Mouse (Mus musculus) heart, adult 2 months (tissue): ENCODE measurements around the gene Hoxd12. TPM values are rescaled to one million over a fixed set of nuclear protein-coding genes. Genes with fewer than 3 reads are reported as not detected.

Experiments
- DNase-seq, 2 experiments: peaks; one replicate each; pipeline ENCODE4 v3.0.0; 2021
- H3K27ac ChIP-seq: fragments of 200-600 bp; 2 replicates; pipeline ENCODE4 v1.8.1; 2022
- H3K27me3 ChIP-seq: fragments of 200-500 bp; 2 replicates; pipeline ENCODE4 v1.6.1; 2012; ENCODE audit warnings: mild to moderate bottlenecking, low read length, inconsistent platforms, mixed read lengths; ENCODE audit not compliant: control insufficient read depth, insufficient read depth
- H3K36me3 ChIP-seq: fragments of 200-500 bp; 2 replicates; pipeline ENCODE4 v1.6.1; 2012; ENCODE audit warnings: low read length, inconsistent platforms; ENCODE audit not compliant: control insufficient read depth, insufficient read depth
- H3K4me1 ChIP-seq: fragments of 200-500 bp; 2 replicates; pipeline ENCODE4 v1.6.1; 2011; ENCODE audit warnings: low read length; ENCODE audit not compliant: control insufficient read depth, insufficient read depth
- H3K4me3 ChIP-seq: fragments of 200-600 bp; 2 replicates; pipeline ENCODE4 v1.8.1; 2022
- H3K79me2 ChIP-seq: fragments of 200-500 bp; replicated peaks from 2 replicates; pipeline ENCODE4 v1.6.1; 2012; ENCODE audit warnings: mild to moderate bottlenecking, inconsistent platforms, low read length, moderate library complexity, mixed read lengths; ENCODE audit not compliant: control insufficient read depth, insufficient read depth
- H3K9ac ChIP-seq: fragments of 200-500 bp; 2 replicates; pipeline ENCODE4 v1.6.1; 2012; ENCODE audit warnings: low read depth, mild to moderate bottlenecking, control low read depth, inconsistent platforms, low read length, mixed read lengths
- CTCF ChIP-seq: fragments of 200-600 bp; IDR thresholded peaks from 2 replicates; pipeline ENCODE4 v1.8.1; 2022; ENCODE audit warnings: antibody characterized with exemption, mild to moderate bottlenecking, moderate library complexity
- EP300 ChIP-seq: fragments of 200-500 bp; IDR thresholded peaks from 2 replicates; pipeline ENCODE4 v1.6.1; 2011; ENCODE audit warnings: low read depth, low read length, control low read depth; ENCODE audit not compliant: insufficient read depth
- POLR2A ChIP-seq: fragments of 200-500 bp; IDR thresholded peaks from 2 replicates; pipeline ENCODE4 v1.6.1; 2011; ENCODE audit warnings: mild to moderate bottlenecking, low read depth, low read length, control low read depth; ENCODE audit not compliant: insufficient read depth
- WGBS: fragments of 180-500 bp; shearing (Covaris S2); methylation state at CpG from one replicate; pipeline ENCODE4 v1.1.7; 2018; 5-methylcytosine and 5-hydroxymethylcytosine counted together
- intact Hi-C: fragments of 180-260 bp; cut with DNase I; formaldehyde crosslinking; loops from one replicate; pipeline ENCODE4 v1.15.1; 2025
- polyA plus RNA-seq: library from polyadenylated mRNA; depleted of rRNA; stranded (reverse); fragments of >200 nt; gene quantifications from 2 replicates; pipeline ENCODE4 v1.2.3, GENCODE M21; 2012
- total RNA-seq, 2 experiments: library from RNA; stranded (reverse); gene quantifications; 2 replicates each; pipeline ENCODE4 v1.2.3; 2021

Hoxd12 gene
- total and polyA plus RNA-seq, 3 experiments, result not detected

- Histone ChIP-seq H3K27me3 (peaks cover 16% of the 10 kb centered on the region), H3K4me3 (no peak overlapping the region), H3K9ac (no peak overlapping the region), H3K36me3 (no peaks in the 10 kb centered on the region), H3K4me1 (no peaks in the 10 kb centered on the region), H3K27ac (no peak overlapping the region), H3K79me2 (no peaks in the 10 kb centered on the region)
- intact Hi-C loops, result no loop called here
- TF ChIP-seq POLR2A (no peak), EP300 (no peak), CTCF (no peak)
- 35% methylated on average over 5 of the region's 5 CpGs for WGBS
- DNase-seq, result no peak
Measured at GRCm38 (mm10) chr2:74720955-74721491, 46.2 kb downstream of the Hoxd12 start.

- intact Hi-C loops, result no loop called here
- Histone ChIP-seq H3K9ac (no peak overlapping the region), H3K4me3 (no peak overlapping the region), H3K27me3 (peaks cover 20% of the 10 kb centered on the region), H3K27ac (no peak overlapping the region), H3K36me3 (no peaks in the 10 kb centered on the region), H3K79me2 (no peaks in the 10 kb centered on the region), H3K4me1 (no peaks in the 10 kb centered on the region)
- TF ChIP-seq POLR2A (no peak), EP300 (no peak), CTCF (no peak)
- WGBS, result 21% methylated on average over 6 of the region's 6 CpGs
- no peak for DNase-seq
Measured at GRCm38 (mm10) chr2:74721882-74722281, 47.1 kb downstream of the Hoxd12 start.

- TF ChIP-seq CTCF (no peak), EP300 (no peak), POLR2A (no peak)
- Histone ChIP-seq H3K27ac (no peak overlapping the region), H3K4me1 (no peaks in the 10 kb centered on the region), H3K36me3 (no peaks in the 10 kb centered on the region), H3K9ac (no peak overlapping the region), H3K27me3 (peaks cover 27% of the 10 kb centered on the region), H3K79me2 (no peaks in the 10 kb centered on the region), H3K4me3 (no peak overlapping the region)
- intact Hi-C loops, result no loop called here
- peak in 1 of 2 experiments; percentile 14 for DNase-seq
- WGBS, result 20% methylated on average over 8 of the region's 8 CpGs
Measured at GRCm38 (mm10) chr2:74722949-74723348, 48.1 kb downstream of the Hoxd12 start.

- 45% methylated on average over 7 of the region's 7 CpGs for WGBS
- H3K4me3 ChIP-seq, result no peak overlapping the region
- TF ChIP-seq EP300 (no peak), POLR2A (no peak), CTCF (no peak)
- no peak overlapping the region for H3K27ac ChIP-seq
- peaks cover 28% of the 10 kb centered on the region for H3K27me3 ChIP-seq
- peak in 1 of 2 experiments; percentile 12 for DNase-seq
- H3K36me3 ChIP-seq, result no peaks in the 10 kb centered on the region
- H3K4me1 ChIP-seq, result no peaks in the 10 kb centered on the region
- intact Hi-C loops, result no loop called here
- H3K79me2 ChIP-seq, result no peaks in the 10 kb centered on the region
- no peak overlapping the region for H3K9ac ChIP-seq
Measured at GRCm38 (mm10) chr2:74724244-74725015, 49.6 kb downstream of the Hoxd12 start.

GRCm38 (mm10) chr2:74725171-74725570, 50.4 kb downstream of the Hoxd12 start:
- H3K36me3 ChIP-seq, result no peaks in the 10 kb centered on the region
- peaks cover 28% of the 10 kb centered on the region for H3K27me3 ChIP-seq
- 24% methylated on average over 17 of the region's 17 CpGs for WGBS
- DNase-seq, result peak in 1 of 2 experiments; percentile 16
- no peak for TF ChIP-seq CTCF
- TF ChIP-seq POLR2A, result no peak
- TF ChIP-seq EP300, result no peak
- H3K27ac ChIP-seq, result no peak overlapping the region
- intact Hi-C loops, result no loop called here
- no peaks in the 10 kb centered on the region for H3K4me1 ChIP-seq
- no peaks in the 10 kb centered on the region for H3K79me2 ChIP-seq
- H3K4me3 ChIP-seq, result no peak overlapping the region
- H3K9ac ChIP-seq, result no peak overlapping the region

GRCm38 (mm10) chr2:74726551-74726950, 51.7 kb downstream of the Hoxd12 start, which contains the start of gene Gm28230:
TSS of gene Gm28230 (plus strand) at chr2:74726728.
- TF ChIP-seq EP300 (no peak), CTCF (no peak), POLR2A (no peak)
- peak in 1 of 2 experiments; percentile 17 for DNase-seq
- Histone ChIP-seq H3K27me3 (peaks cover 26% of the 10 kb centered on the region), H3K4me3 (peak within 1 kb of the TSS; percentile 2; the same call in 1 of the 2 replicates), H3K9ac (no peak within 1 kb of the TSS), H3K79me2 (no peaks in the 10 kb centered on the region), H3K27ac (no peak within 1 kb of the TSS), H3K36me3 (no peaks in the 10 kb centered on the region), H3K4me1 (no peaks in the 10 kb centered on the region)
- intact Hi-C loops, result no loop called here
- WGBS, result 22% methylated on average over 5 of the region's 5 CpGs
